Mouse (Mus musculus): ENCODE data around the gene Spock1. TPM values are rescaled to one million over a fixed set of nuclear protein-coding genes. Genes with fewer than 3 reads are reported as not detected.
A peak's percentile ranks its signal among the peaks of the same experiment; 100 is the strongest.

Gene Spock1
- polyA plus RNA-seq, 1 experiment from 2014 or later = 12.5 TPM

DNA sequence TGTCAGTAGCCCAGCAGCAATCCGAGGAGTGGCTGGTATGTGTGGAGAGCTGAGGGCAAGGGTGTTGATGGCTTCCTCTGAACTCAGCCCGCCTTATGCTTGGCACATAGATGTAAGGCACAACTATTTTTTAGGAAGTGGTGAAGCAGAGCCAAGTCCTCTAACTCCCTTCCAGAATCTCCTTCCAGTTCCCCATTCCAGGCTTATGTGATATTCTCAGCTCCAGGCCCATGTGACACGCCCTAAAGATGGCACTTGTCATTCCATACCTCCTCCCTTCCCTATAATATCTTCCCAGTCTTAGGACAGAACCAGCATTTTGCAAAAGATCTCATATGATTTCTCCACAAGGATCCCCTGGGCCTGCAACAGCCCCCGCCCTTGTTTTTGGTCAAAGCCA lies 277.6 kb downstream of the Spock1 start:
- Histone ChIP-seq H3K9me3 (ENCODE audit: control insufficient read depth, low read length) (no peaks in the 10 kb centered on the region), H3K4me2 (ENCODE audit: low read depth, low read length) (no peak overlapping the region), H3K4me1 (ENCODE audit: control insufficient read depth, insufficient read depth, low read length) (peaks cover 4% of the 10 kb centered on the region; the same call in 1 of the 2 replicates), H3K36me3 (ENCODE audit: control insufficient read depth, insufficient read depth, low read length) (no peaks in the 10 kb centered on the region), H3K9ac (ENCODE audit: low read depth, low read length) (no peak overlapping the region), H3K27me3 (replicated peaks; ENCODE audit: control insufficient read depth, insufficient read depth, low read length) (no peaks in the 10 kb centered on the region), H3K27ac (replicated peaks; ENCODE audit: low read depth, low read length) (no peak overlapping the region), H3K4me3 (ENCODE audit: low read depth, low read length) (no peak overlapping the region)
- ATAC-seq (ENCODE audit: low read depth) = no peak
- WGBS = 78% methylated on average over 4 of the region's 4 CpGs
- DNase-seq (ENCODE audit: low spot score) = no peak

DNA sequence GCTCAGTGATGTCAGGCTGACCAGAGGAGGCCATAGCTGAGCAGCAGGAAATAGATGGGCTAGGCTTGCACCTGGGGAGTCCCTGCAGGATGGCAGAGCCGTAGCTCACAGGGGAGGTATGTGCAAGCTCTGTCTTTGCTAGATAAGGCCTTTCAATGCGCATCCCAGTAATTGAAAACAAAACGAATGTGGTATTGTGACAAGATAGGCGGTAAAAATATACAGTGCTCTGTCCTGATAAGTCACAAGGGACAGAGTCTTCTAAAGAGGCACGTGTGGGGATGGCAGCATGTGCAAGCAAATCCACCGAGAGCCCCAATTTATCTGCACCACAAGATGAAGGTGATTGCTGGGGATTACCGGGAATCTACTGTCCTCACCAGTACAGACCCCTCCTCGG lies 279.9 kb downstream of the Spock1 start:
- Histone ChIP-seq H3K4me1 (ENCODE audit: control insufficient read depth, insufficient read depth, low read length) (peaks cover 4% of the 10 kb centered on the region; the same call in 1 of the 2 replicates), H3K4me2 (ENCODE audit: low read depth, low read length) (no peak overlapping the region), H3K4me3 (ENCODE audit: low read depth, low read length) (no peak overlapping the region), H3K27me3 (replicated peaks; ENCODE audit: control insufficient read depth, insufficient read depth, low read length) (no peaks in the 10 kb centered on the region), H3K27ac (replicated peaks; ENCODE audit: low read depth, low read length) (no peak overlapping the region), H3K9ac (ENCODE audit: low read depth, low read length) (no peak overlapping the region), H3K36me3 (ENCODE audit: control insufficient read depth, insufficient read depth, low read length) (no peaks in the 10 kb centered on the region), H3K9me3 (ENCODE audit: control insufficient read depth, low read length) (no peaks in the 10 kb centered on the region)
- WGBS = 79% methylated on average over 8 of the region's 8 CpGs
- no peak for ATAC-seq (ENCODE audit: low read depth)
- no peak for DNase-seq (ENCODE audit: low spot score)

DNA sequence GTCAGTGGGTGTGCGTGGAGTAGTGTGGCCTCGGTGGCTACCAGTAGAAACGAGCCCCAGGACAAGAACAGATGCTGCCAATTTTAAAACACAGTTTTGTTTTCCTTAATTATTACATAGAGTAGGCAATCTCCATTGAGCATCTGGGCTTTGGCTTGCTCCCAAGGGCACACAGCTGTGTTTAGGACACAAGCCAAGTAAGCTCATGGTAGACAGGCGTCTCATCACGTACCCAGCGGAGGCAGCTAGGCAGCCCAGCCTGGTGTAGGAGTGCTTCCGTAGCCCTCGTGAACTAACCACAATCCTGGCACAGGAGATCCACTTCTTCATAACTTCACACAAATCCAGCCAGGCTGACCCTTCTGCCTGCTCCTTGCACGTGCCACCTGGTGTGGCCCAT lies 281.7 kb downstream of the Spock1 start:
- no peaks in the 10 kb centered on the region for H3K27me3 ChIP-seq (replicated peaks; ENCODE audit: control insufficient read depth, insufficient read depth, low read length)
- DNase-seq (ENCODE audit: low spot score) (peak; percentile 66), ATAC-seq (ENCODE audit: low read depth) (peak; percentile 41; the same call in 1 of the 2 replicates)
- H3K9ac ChIP-seq (ENCODE audit: low read depth, low read length) = no peak overlapping the region
- H3K27ac ChIP-seq (replicated peaks; ENCODE audit: low read depth, low read length) = no peak overlapping the region
- H3K36me3 ChIP-seq (ENCODE audit: control insufficient read depth, insufficient read depth, low read length) = no peaks in the 10 kb centered on the region
- WGBS = 57% methylated on average over 9 of the region's 9 CpGs
- H3K9me3 ChIP-seq (ENCODE audit: control insufficient read depth, low read length) = no peaks in the 10 kb centered on the region
- peaks cover 4% of the 10 kb centered on the region; the same call in 1 of the 2 replicates for H3K4me1 ChIP-seq (ENCODE audit: control insufficient read depth, insufficient read depth, low read length)
- H3K4me3 ChIP-seq (ENCODE audit: low read depth, low read length) = no peak overlapping the region
- no peak overlapping the region for H3K4me2 ChIP-seq (ENCODE audit: low read depth, low read length)

GRCm38 (mm10) chr13:57623909-57624481 lies 284.1 kb downstream of the Spock1 start:
- Histone ChIP-seq H3K36me3 (ENCODE audit: control insufficient read depth, insufficient read depth, low read length) (no peaks in the 10 kb centered on the region), H3K4me3 (ENCODE audit: low read depth, low read length) (no peak overlapping the region), H3K27me3 (replicated peaks; ENCODE audit: control insufficient read depth, insufficient read depth, low read length) (no peaks in the 10 kb centered on the region), H3K27ac (replicated peaks; ENCODE audit: low read depth, low read length) (no peak overlapping the region), H3K4me2 (ENCODE audit: low read depth, low read length) (no peak overlapping the region), H3K9ac (ENCODE audit: low read depth, low read length) (no peak overlapping the region), H3K4me1 (ENCODE audit: control insufficient read depth, insufficient read depth, low read length) (peaks cover 4% of the 10 kb centered on the region; the same call in 1 of the 2 replicates), H3K9me3 (ENCODE audit: control insufficient read depth, low read length) (no peaks in the 10 kb centered on the region)
- WGBS = 53% methylated on average over 7 of the region's 7 CpGs
- DNase-seq (ENCODE audit: low spot score) (no peak), ATAC-seq (ENCODE audit: low read depth) (no peak)

DNA sequence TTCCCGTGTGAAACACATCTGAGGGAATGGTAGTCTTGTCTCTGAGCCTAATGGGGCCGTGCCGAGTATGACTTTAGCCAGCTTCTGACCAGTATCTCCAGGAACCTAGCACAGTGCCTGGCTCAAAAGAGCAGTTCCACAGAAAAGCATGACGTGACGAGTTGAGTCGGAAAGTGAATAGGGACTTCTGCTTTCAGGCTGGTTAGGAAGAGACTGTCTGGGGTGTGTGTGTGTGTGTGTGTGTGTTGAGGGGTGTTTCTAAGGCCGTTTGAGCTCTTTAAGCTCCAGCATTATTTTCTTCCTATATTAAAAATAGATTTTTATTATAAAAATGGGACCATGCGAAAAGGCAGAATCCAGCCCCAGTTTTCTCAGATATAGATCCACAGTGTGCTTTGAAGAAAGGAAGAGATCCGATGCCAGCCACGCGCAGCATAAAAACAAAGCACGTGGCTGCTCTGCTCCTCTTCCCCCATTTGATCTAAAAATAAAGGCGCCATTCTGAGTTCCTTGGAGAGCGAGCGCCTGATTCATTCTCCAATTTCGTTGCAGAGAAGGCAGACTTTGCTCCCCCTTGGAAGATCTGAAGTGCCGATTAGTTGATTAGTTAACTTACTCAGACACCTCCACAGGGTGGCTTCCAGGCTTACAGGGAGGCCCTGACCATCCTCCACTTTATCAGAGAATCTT lies 288.9 kb downstream of the Spock1 start:
- Histone ChIP-seq H3K27ac (replicated peaks; ENCODE audit: low read depth, low read length) (no peak overlapping the region), H3K9me3 (ENCODE audit: control insufficient read depth, low read length) (no peaks in the 10 kb centered on the region), H3K27me3 (replicated peaks; ENCODE audit: control insufficient read depth, insufficient read depth, low read length) (no peaks in the 10 kb centered on the region), H3K4me2 (ENCODE audit: low read depth, low read length) (no peak overlapping the region), H3K9ac (ENCODE audit: low read depth, low read length) (no peak overlapping the region), H3K4me3 (ENCODE audit: low read depth, low read length) (no peak overlapping the region), H3K4me1 (ENCODE audit: control insufficient read depth, insufficient read depth, low read length) (no peaks in the 10 kb centered on the region), H3K36me3 (ENCODE audit: control insufficient read depth, insufficient read depth, low read length) (no peaks in the 10 kb centered on the region)
- 76% methylated on average over 17 of the region's 17 CpGs for WGBS
- no peak for ATAC-seq (ENCODE audit: low read depth)
- DNase-seq (ENCODE audit: low spot score) = no peak

DNA sequence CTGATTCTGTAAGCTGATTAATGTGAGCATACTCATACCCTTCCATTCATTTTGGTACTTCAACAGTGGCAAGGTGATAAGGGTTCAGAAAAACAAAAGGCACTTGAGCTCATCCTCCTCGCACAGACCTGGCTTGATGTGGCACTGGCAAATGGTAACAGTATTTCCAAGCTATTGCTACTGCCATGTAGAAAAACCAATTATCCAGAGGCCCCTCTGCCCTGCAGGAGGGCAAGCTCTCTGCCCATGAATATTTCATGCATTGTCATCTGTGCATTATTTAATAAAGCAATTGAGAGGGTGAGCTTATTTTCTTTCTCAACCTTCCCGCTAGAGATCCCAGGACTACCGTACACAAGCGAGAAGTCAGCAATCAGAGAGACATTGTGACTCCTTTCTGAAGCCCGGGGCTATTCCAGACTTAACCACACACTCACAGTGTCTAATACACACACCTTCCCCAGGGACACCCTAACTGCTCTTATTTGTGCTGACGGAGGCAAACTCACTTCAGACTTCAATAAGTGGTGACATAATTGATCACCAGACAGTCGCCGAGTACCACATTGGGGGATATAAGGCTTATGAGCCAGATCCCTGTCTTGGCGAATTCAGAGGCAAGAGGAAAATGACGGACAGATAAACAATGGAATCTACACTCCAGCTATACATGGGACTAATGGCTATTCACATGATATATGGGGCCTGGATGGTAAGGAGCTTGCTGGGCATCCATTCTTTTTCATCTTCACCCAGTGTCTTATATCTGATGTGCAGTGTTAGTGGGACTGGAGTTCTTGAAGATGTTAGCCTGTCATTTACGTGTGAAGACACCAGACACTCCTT lies 296.6 kb downstream of the Spock1 start:
- no peak overlapping the region for H3K4me2 ChIP-seq (ENCODE audit: low read depth, low read length)
- no peak overlapping the region for H3K4me3 ChIP-seq (ENCODE audit: low read depth, low read length)
- no peaks in the 10 kb centered on the region for H3K4me1 ChIP-seq (ENCODE audit: control insufficient read depth, insufficient read depth, low read length)
- no peaks in the 10 kb centered on the region for H3K9me3 ChIP-seq (ENCODE audit: control insufficient read depth, low read length)
- no peaks in the 10 kb centered on the region for H3K36me3 ChIP-seq (ENCODE audit: control insufficient read depth, insufficient read depth, low read length)
- no peak overlapping the region for H3K27ac ChIP-seq (replicated peaks; ENCODE audit: low read depth, low read length)
- 65% methylated on average over 11 of the region's 11 CpGs for WGBS
- H3K27me3 ChIP-seq (replicated peaks; ENCODE audit: control insufficient read depth, insufficient read depth, low read length) = no peaks in the 10 kb centered on the region
- no peak overlapping the region for H3K9ac ChIP-seq (ENCODE audit: low read depth, low read length)
- DNase-seq (ENCODE audit: low spot score) (no peak), ATAC-seq (ENCODE audit: low read depth) (no peak)

- Histone ChIP-seq H3K9me3 (ENCODE audit: control insufficient read depth, low read length) (no peaks in the 10 kb centered on the region), H3K4me1 (ENCODE audit: control insufficient read depth, insufficient read depth, low read length) (no peaks in the 10 kb centered on the region), H3K27me3 (replicated peaks; ENCODE audit: control insufficient read depth, insufficient read depth, low read length) (no peaks in the 10 kb centered on the region), H3K9ac (ENCODE audit: low read depth, low read length) (no peak overlapping the region), H3K27ac (replicated peaks; ENCODE audit: low read depth, low read length) (no peak overlapping the region), H3K4me3 (ENCODE audit: low read depth, low read length) (no peak overlapping the region), H3K36me3 (ENCODE audit: control insufficient read depth, insufficient read depth, low read length) (no peaks in the 10 kb centered on the region), H3K4me2 (ENCODE audit: low read depth, low read length) (no peak overlapping the region)
- DNase-seq (ENCODE audit: low spot score) = no peak
- 88% methylated on average over 7 of the region's 7 CpGs for WGBS
- no peak for ATAC-seq (ENCODE audit: low read depth)
Observed at GRCm38 (mm10) chr13:57609946-57610345, 298.2 kb downstream of the Spock1 start.

DNA sequence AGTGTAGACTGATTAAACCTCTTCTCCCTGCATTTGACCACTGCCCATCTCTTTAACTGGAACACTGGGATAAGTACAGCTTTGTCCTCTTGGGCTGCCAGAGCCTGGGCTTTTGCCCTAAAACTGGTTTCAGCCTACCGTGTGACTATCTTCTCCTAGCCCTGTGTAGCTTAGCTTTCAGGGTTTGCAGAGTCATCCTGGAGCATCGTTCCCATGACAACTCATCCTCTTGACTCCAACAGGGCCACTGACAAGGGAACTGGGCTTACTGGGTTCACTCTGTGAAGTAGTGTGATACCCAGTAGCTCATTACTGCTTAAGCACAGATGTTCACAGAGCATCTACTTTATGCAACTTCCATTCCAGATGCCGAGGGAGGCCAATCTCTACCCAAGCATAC lies 303.7 kb downstream of the Spock1 start:
- no peak overlapping the region for H3K4me3 ChIP-seq (ENCODE audit: low read depth, low read length)
- no peaks in the 10 kb centered on the region for H3K36me3 ChIP-seq (ENCODE audit: control insufficient read depth, insufficient read depth, low read length)
- no peak overlapping the region for H3K27ac ChIP-seq (replicated peaks; ENCODE audit: low read depth, low read length)
- H3K4me2 ChIP-seq (ENCODE audit: low read depth, low read length) = no peak overlapping the region
- H3K9ac ChIP-seq (ENCODE audit: low read depth, low read length) = no peak overlapping the region
- ATAC-seq (ENCODE audit: low read depth) (no peak), DNase-seq (ENCODE audit: low spot score) (no peak)
- no peaks in the 10 kb centered on the region for H3K4me1 ChIP-seq (ENCODE audit: control insufficient read depth, insufficient read depth, low read length)
- H3K9me3 ChIP-seq (ENCODE audit: control insufficient read depth, low read length) = no peaks in the 10 kb centered on the region
- WGBS = 83% methylated on average over 3 of the region's 3 CpGs
- H3K27me3 ChIP-seq (replicated peaks; ENCODE audit: control insufficient read depth, insufficient read depth, low read length) = no peaks in the 10 kb centered on the region
